Mouse (Mus musculus) right cerebral cortex, postnatal 4 days (tissue): ENCODE results near the gene Eno3.

ENCODE experiments used
- DNase-seq: peaks from one replicate; pipeline ENCODE4 v3.0.0-alpha.2; 2022

Eno3 gene

DNA sequence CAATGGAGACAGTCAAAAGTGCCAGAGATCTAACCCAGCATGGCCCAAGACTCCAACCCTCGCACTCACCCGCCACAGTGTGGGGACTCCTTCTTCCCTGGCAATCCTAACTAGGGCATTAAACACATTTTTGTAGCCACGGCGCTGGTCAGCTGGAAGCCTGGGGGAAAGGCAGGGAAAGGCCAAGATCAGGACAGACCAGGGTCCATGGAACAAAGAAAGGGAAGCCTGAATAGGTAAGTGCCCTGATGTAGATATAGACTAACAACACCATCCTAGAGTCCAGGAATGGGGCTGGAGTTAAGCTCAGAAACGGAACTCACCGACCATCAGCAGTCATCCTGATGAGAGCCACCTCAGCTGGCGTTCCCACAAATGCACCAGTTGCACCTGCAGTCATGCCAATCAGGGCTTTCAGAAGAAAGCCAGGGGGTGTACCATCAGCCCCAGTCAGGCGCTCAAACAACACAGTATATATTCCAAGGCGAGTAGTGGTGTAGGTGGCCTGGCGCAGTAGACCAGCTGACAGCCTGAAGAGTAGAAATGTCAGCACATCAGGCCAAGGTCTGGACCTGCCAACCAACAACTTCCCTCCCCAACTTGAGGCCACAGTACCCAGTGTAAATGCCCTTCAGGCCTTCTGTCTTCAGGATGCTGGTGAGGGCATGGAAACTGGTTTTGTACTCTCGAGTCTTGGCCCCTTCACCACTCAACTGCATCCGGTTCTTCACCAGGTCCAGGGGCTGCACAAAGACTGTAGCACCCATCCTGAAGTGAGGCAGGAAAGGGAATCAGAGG lies 11.3 kb upstream of the Eno3 start:
- no peak for DNase-seq

DNA sequence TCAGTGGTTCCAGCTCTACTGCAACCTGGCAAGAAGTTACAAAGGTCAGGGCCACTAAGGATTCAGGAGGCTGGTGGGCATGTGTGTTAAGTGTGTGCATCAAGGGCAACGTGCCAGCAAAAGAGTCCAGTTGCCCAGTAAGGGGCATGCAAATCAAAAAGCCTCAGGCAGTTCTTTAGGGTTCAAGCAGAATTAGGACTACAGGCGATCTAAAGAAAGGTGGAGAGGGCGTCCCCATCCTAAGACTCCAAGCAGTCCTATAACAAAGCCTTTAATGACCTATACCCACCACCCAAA lies 10.8 kb upstream of the Eno3 start:
- no peak for DNase-seq

DNA sequence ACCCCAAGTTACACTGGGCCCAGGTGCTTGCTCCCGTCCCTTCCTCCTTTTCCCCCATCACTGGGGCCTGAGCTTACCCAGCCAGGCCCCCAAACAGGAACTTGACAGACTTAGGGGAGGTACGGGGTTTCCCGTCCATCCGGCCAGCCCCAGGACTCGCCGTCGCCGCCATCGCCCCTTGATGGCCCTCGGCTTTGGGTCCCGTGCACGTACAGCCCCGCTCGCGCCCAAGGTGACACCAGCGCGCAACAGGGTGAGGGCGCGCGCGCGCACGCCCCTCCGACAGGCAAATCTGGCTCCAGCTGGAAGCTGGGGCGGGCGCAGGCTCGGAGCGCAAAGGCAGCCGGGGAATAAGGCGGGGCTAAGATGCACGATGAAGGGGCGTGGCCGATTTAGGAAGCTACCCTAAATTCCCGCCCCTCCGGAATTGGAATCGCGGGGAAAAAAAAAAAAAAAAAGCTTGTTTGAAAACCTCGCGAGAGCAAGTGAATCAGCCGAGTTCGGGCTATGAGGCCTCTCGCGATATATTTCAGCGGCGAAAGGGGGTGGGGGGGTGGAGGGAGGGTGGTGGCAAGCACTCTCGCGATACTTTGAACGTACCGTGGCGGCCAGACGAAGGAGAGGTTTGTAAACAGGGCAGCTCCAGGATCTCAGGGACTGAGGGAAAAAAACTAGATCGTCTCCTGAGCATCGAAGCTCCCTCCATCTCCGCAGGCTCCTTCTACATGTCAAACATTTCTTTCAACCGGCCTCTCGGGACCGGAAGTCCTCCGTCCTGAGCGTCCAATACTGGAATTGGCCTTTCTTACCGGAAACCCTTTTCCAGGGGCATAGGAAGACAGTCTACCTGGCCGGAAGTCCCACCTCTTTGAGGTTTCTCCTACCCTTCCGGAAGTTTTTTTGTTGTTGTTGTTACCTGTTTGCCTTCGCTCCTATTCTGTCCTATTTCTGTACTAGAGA lies 10.0 kb upstream of the Eno3 start, which contains the start of the genes Rnf167 and Slc25a11:
Gene Rnf167, plus strand, starts transcription at position 545 of the 960 bp plus-strand sequence.
Gene Slc25a11, minus strand, starts transcription at position 789 of the 960 bp plus-strand sequence.
- DNase-seq: peak; percentile 91

DNA sequence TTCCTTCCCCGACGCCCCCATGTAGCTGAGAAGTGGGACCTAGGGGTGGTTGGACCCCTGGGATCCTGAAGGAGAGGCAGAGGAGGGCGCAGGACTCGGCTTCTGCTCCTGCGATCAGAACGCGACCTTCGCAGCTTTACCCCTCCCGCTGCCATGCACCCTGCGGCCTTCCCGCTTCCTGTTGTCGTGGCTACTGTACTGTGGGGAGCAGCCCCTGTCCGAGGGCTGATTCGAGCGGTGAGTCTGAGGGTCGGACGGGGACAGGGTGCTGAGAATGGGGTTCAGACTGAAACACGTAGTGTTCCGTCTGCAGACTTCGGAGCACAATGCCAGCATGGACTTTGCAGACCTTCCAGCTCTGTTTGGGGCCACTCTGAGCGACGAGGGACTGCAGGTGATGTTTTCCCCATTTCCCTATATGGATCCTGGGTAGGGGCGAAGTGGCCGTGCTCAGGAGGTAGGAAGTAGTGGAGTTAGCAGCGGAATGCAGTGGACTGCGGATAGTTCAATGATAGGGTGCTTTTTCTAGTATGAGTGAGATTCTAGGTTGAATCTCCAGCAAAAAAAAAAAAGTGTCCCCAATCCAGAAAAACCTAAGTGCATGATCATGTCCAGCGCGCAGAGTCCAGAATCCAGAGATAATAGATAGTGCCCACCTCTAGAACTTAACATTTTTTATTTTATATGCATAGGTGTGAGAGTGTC lies 9.1 kb upstream of the Eno3 start:
- no peak for DNase-seq

DNA sequence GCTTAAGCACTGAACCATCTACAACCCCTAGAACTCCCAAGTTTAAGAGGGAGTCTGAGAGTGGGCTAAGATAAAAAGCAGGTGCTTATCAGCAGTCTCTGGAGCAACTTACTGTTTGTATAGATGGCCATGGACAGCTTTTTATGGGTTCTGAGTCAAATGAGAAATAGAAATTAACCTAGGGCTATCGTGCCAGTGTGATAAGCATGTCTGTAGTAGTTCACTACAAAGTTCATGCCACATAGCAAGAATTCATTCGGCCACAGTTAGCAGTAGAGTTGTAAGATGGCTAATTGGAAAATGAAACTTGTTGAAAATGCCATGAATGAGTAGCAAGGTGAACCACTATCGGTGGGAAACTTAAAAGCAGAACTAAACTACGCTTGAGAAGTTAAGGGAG lies 8.5 kb upstream of the Eno3 start:
- DNase-seq: no peak

DNA sequence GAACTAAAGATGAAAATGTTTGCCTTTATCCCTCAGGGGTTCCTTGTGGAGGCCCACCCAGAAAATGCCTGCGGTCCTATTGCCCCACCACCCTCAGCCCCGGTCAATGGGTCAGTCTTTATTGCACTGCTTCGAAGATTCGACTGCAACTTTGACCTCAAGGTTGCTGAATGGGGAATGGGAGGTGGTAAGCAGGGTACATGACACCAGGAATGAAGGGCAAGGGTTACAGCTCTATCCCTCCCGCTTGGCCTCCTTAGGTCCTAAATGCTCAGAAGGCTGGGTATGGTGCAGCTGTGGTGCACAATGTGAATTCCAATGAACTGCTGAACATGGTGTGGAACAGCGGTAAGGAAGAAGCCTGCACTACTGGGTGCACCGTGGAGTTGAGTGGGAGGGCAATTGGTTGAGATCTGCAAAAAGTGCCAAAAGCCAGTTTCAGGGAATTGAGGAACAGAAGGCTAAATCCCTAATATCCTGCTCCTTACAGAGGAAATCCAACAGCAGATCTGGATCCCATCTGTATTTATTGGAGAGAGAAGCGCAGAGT lies 7.7 kb upstream of the Eno3 start:
- no peak for DNase-seq

DNA sequence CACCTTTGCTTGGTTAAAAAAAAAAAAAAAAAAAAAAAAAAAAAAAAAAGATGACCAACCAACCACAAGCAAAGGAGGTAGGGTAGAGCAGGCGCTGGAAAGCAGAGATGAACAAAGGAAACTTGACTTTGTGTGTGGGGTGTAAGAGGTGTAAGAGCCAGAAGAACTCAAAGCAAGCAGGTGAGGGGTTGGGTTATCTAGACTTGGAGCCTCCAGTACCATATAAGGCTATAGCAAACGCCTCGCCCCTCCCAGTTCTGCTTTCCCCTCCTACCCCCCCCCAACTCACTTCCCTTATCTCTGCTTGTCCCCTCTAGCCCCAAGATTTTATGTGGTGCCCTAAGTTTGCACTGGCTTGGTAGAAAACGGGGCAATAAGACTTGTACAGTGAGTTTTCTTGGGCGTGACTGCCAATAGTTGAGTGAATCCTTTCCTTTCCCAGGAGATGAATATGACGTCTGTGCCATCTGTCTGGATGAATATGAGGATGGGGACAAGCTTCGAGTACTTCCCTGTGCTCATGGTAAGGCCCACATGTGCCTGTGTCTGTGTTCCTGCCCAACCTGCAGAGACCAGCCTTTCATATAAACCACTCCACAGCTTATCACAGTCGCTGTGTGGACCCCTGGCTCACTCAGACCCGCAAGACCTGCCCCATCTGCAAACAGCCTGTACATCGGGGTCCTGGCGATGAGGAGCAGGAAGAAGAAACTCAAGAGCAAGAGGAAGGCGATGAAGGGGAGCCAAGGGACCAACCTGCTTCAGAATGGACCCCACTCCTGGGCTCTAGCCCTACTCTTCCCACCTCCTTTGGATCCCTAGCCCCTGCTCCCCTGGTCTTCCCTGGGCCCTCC lies 6.5 kb upstream of the Eno3 start:
- no peak for DNase-seq

DNA sequence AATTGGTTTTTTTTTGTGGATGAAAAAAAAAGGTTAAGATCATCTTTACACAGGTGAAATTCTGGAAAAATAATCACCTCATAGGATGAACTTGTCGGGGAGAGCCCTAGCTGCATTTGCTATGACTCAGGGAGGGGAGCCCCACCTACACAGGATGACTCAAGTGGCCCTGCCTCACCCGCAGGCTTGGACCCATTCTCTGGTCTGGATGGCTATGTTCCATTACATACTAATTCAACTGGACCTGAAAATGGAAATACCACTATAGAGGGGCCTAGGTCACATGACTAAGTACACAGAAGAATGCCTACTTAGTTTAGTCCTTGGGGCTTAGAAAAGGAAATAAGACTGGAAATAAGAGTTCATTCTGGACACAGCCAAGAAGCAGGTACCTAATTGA lies 5.6 kb upstream of the Eno3 start:
- DNase-seq: no peak

DNA sequence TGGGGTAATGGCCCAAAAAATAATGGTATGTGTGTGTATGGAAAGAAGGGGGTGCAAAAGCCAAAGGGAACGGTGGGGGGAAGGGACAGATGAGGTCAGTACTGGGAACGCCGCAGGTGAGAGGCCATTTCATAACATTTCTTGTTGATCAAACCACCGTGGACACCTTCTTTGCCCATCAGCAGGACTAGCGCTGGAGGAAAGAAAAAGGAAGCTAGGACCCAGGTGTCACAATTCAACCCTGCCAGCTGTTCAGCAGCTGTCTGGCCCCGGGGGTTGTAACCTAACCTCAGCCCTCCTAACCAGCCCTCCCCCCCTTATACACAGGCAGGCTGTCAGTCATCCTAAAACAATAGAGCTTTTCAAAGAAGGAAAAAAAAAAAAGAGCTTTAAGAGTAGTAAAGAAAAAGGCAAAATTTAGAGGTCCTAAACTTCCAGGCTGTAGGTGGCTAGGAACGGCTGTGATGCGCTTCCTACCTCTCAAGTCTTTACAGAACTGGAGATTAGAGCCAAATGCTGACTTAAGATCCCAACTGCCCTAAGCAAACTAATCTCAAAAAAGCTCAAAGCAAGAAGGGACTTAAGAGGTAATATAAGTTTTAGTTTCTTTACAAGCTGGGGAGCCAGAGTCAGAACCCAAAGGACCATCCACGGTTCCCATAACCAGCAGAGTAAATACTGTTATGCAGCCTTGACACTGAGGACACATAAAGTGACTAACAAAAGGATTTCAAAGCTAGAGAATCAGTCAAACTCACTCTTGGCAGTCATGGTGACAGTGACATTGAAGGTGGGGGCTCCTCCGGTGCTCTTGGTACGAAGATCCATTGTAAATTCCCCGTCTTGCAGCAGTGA lies 4.7 kb upstream of the Eno3 start:
- DNase-seq: no peak

DNA sequence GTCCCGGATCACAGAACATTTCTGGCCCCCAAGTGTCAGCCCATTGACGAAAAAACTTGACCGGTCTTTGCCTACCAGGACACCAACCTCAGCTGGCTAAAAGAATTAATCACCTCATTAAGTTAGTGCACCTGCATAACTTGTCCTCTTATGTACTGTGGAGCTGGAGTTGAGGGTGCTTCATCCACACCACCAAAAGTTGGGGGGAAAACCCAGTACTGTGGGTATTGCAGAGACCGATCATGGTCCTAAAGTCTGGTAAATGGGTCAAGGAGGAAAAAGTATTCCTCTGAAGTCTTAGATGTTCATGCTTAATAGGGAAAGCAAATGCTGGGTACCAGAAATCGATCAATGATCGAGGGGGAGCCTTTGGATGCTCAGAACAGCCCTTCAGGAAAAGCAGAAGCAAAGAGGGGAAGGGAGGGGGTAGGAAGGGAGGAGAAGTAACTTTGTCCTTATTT lies 4.1 kb upstream of the Eno3 start:
- no peak for DNase-seq

DNA sequence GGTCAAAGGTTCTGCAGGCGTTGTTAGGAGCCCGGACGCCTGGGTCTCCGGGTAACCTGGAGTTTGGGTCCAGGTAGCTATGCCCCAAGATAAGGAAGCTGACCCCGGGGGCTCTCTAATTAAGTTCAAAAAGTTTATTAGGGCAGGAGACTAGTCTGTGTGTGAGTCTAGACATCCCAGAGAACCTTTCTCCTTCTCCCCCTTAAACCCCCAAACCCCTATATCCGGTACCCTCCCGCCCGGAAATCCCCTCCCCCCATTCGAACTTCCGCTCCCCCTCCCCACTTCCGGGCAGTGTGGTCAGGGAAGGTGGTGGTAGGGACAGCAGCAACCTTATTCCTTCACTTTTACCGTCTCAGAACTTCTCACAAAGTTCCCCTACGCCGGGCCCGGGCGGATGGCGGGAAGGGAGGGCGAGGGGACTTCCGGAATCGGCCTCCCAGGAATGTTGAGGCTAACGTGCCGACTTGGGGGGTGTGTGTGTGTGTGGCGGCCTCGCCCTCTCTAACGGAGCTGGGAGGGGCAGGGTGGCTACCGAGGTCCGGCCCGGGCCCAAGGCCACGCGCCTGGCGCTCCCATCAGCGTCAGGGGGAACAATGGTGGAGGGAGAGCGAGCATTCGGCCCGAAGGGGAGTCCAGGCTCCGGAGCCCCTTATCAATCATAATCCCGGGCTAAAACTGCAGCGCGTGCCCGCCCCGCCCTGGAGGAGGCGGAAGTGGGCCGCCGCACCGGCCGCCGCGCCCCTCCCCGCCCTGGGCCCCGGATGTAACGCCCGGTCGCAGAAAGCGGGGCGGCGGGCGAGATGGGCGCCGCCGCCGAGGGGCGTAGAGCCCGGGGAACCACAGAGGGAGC lies 3.4 kb upstream of the Eno3 start:
- DNase-seq: peak; percentile 64

DNA sequence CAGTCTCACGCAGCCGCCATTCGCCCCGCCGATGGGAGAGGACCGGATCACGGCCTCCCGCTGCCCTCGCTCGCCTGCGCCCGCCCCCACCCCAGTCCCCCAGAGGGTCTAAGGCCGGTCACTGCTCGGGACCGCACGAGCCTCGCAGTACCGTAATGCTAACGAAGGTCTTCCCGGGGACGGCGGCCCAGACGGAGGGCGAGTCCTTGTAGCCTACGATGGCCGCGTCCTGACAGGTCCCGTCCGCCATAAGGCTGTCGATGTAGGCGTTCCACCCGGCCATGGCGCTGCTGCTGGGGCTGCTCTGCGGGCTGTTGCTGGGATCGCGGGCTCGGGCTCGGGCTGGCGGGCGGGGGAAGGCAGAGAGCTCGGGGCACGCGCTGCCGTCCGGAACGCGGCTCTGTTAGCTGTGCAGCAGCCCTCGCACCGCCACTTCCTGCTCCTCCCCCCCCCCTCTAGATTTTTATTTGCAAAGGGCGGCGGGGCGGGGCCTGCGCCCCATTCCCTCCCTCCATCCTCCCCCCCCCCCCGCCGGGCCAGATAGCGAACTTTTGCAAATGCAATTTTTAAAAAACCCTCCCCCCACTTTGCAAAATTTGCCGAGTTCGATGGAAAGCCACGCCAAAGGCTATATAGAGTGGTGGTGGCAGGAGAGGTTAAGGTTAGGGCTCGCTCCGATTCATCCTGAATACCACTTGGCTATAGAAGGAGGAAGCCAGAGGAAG lies 2.6 kb upstream of the Eno3 start, which contains the start of gene Pfn1:
Gene Pfn1, minus strand, starts transcription at position 447 of the 725 bp plus-strand sequence.
- peak; percentile 77 for DNase-seq

DNA sequence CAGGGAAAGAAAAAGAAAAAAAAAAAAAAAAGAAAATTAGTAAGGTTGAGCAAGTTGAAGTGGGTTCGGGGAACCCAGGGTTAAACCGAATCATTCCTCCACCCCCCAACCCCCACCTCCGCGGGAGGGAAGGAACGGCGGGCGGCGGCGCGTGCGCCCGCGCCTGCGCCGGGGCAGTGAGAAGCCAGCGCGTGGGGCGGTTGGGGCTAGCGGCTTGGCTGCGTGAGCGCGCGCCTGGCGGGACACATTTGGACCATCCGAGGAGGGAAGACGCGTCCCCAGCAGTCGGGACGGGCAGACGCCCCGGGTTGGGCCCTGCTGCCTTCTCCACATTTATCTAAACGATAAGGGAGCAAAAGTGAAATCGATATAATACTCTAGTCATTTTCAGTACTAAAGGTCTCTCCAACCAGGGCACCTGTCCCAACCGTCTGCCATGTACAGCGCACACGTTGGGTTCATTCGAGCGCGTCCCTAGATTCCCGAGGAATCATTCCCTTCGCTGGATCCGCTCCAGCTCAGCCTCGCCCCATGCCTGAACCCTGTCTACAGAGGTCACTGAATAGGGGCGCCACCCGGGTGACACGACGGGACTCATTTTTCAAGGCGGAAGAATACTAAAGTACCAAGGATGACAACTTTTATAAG lies 2.0 kb upstream of the Eno3 start:
- DNase-seq: peak; percentile 83

DNA sequence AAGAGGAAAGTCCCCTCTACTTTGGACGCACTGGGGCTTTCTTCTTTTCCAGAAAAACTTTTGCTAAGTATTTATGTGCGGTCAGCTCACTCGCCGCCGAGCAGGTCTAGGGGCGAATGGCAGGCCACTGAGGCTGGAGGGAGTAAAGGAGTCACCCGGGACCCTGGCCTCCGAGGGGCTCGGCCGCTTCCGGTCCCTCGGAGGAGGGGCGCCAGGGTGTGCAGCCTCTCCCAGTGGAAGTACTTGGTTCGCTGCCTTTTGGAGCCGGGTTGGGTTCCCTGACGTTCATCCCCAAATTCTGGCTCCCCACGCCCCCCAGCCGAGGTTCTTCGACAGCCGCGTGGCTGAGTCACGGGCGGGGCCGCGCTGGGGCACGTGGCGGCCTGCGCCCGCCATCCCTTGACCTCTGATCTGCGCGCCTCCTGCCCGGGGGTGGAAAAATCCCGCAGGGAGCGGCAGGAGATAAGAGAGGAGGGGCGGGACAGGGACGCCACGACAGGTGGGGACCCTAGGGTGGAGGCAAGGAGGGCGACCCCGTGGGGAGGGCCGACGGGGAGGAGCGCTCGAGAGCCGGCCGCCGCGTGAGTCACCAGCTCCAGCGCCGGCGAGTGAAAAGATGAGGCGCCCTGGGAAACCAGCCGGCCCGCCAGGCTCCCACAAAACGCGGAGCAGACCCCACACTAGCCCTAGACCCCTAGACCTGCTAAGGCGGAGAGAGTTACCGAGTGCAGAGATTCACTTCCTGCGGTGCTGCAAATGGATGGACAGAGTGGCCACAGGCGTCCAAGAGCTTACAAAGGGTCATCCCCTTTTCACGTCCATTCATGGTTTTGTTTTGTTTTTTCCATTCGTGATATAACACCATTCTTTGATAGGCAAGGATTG lies 1.2 kb upstream of the Eno3 start:
- DNase-seq: no peak

DNA sequence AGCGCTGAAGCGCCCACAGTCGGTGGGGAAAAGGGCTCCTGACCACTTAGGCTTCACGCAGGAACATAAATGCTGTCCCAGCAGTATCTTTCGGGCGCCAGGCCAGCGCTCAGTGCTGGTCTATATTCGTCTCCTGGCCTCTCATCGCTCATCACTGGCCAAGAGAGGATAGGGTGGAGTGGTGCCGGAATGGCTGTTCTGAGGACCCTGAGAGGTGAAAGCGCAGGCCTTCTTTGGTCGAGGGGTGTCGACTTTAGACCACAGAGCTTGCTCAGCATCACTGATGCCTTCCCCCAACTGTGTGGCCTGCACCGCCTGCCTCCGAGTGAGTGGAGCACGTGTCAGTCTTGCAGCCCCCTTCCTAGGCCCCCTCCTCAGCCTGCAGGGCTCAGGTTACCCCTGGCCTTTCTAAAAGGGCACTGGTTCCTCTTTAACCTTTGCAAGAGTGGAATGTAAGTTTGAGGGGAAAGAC lies 510 bp upstream of the Eno3 start:
- DNase-seq: no peak

DNA sequence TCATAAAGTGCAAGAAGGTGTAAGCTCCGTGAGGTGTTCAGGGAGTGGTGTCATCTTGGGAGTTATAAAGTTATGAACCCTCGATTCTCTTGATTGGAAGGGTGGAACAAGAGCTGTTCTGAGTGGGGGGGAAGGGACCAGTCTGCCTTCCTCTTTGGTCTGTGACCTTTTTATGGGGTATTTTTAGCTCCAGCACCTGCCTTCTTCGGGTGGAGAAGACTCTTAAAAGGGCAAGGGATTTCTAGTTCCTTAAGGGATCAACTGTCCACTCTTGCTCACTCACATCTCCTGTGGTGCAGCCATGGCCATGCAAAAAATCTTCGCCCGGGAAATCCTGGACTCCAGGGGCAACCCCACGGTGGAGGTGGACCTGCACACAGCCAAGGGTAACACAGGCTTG lies 571 bp downstream of the Eno3 start:
- no peak for DNase-seq

DNA sequence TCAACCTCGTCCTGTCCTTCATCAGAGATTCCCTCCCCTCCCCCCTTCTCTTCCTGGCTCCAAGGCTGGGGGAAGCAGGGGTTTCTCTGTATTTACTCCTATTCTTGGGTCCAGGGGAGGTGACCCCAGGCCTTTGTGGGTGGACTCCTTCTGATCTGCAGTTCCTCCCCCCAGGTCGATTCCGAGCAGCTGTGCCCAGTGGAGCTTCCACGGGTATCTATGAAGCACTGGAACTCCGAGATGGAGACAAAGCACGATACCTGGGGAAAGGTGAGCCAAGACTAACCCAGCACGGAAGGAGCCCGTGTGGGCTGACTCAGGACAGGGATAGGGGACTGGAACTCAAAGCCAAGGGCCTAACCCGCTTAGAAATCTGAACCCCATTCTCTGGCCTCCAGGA lies 989 bp downstream of the Eno3 start:
- no peak for DNase-seq
